Mouse (Mus musculus) neural tube, embryonic 15.5 days (tissue): ENCODE results near the gene Rfwd3. TPM values are rescaled to one million over a fixed set of nuclear protein-coding genes. Genes with fewer than 3 reads are reported as not detected.
"Not testable (repeated sequence)": the region's sequence is repeated elsewhere in the genome, so short reads cannot be mapped to it uniquely, and the experiment has no call there.

Source experiments
- ATAC-seq: fragments of 200-750 bp; cut with Nextera tagmentation; 2 replicates; pipeline ENCODE4 v1.8.0; 2017; ENCODE audit warnings: mild to moderate bottlenecking, moderate TSS enrichment, moderate library complexity; ENCODE audit not compliant: low FRiP score
- H3K27ac ChIP-seq: fragments of 300-500 bp; sonication (generic); replicated peaks from 2 replicates; pipeline ENCODE4 v1.5.1; 2015; ENCODE audit warnings: mild to moderate bottlenecking, inconsistent platforms
- H3K27me3 ChIP-seq: fragments of 300-500 bp; sonication (generic); replicated peaks from 2 replicates; pipeline ENCODE4 v1.6.1; 2015; ENCODE audit warnings: inconsistent platforms
- H3K36me3 ChIP-seq: fragments of 300-500 bp; sonication (generic); 2 replicates; pipeline ENCODE4 v1.6.1; 2015; ENCODE audit warnings: inconsistent platforms
- H3K4me1 ChIP-seq: fragments of 300-500 bp; sonication (generic); 2 replicates; pipeline ENCODE4 v1.6.1; 2015; ENCODE audit warnings: inconsistent platforms
- H3K4me2 ChIP-seq: fragments of 300-500 bp; sonication (generic); 2 replicates; pipeline ENCODE4 v1.6.1; 2015; ENCODE audit warnings: inconsistent platforms, mild to moderate bottlenecking, moderate library complexity
- H3K4me3 ChIP-seq: fragments of 300-500 bp; sonication (generic); replicated peaks from 2 replicates; pipeline ENCODE4 v1.5.1; 2015; ENCODE audit warnings: mild to moderate bottlenecking, inconsistent platforms
- H3K9ac ChIP-seq: fragments of 300-500 bp; sonication (generic); replicated peaks from 2 replicates; pipeline ENCODE4 v1.6.1; 2015; ENCODE audit warnings: mild to moderate bottlenecking, inconsistent platforms
- H3K9me3 ChIP-seq: fragments of 300-500 bp; sonication (generic); replicated peaks from 2 replicates; pipeline ENCODE4 v1.6.1; 2016; ENCODE audit warnings: inconsistent platforms
- WGBS: fragments of 180-500 bp; shearing (Covaris S2); methylation state at CpG from one replicate; pipeline ENCODE4 v1.1.7; 2015; ENCODE audit warnings: mixed read lengths; 5-methylcytosine and 5-hydroxymethylcytosine counted together
- polyA plus RNA-seq: library from polyadenylated mRNA; unstranded; fragments of >200 nt; fragmentation: Nextera tagmentation; extraction: Ambion mirVana; gene quantifications from 2 replicates; pipeline ENCODE4 v1.2.1, GENCODE M21; 2015

Gene Rfwd3
- polyA plus RNA-seq, 1 experiment from 2014 or later = 18.9 TPM

- not testable (repeated sequence) for H3K4me3 ChIP-seq, H3K27me3 ChIP-seq, H3K4me1 ChIP-seq, H3K36me3 ChIP-seq, ATAC-seq, H3K27ac ChIP-seq, H3K9ac ChIP-seq, H3K4me2 ChIP-seq, H3K9me3 ChIP-seq
- WGBS = 90% methylated on average over 15 of the region's 15 CpGs
Observed at GRCm38 (mm10) chr8:111310006-111310405, 10.0 kb upstream of the Rfwd3 start.

- H3K36me3 ChIP-seq = no peaks in the 10 kb centered on the region
- H3K27ac ChIP-seq = no peak overlapping the region
- 42% methylated on average over 5 of the region's 5 CpGs for WGBS
Observed at GRCm38 (mm10) chr8:111305031-111305730, 5.2 kb upstream of the Rfwd3 start.

GRCm38 (mm10) chr8:111304359-111304758, 4.3 kb upstream of the Rfwd3 start:
- H3K36me3 ChIP-seq = no peaks in the 10 kb centered on the region
- no peak overlapping the region for H3K4me2 ChIP-seq
- no peak overlapping the region for H3K9ac ChIP-seq
- 95% methylated on average over 3 of the region's 3 CpGs for WGBS
- H3K27me3 ChIP-seq = no peaks in the 10 kb centered on the region
- no peak overlapping the region for H3K27ac ChIP-seq
- no peaks in the 10 kb centered on the region for H3K9me3 ChIP-seq
- peaks cover 4% of the 10 kb centered on the region; the same call in 1 of the 2 replicates for H3K4me1 ChIP-seq
- no peak for ATAC-seq
- no peak overlapping the region for H3K4me3 ChIP-seq

More at GRCm38 (mm10) chr8:111305031-111305730, 5.2 kb upstream of the Rfwd3 start:
- H3K4me2 ChIP-seq = no peak overlapping the region
- H3K4me1 ChIP-seq = 0 out of 2 replicates have a peak, but pooled peaks cover 3% of the 10 kb centered on the region
- H3K4me3 ChIP-seq = no peak overlapping the region
- no peak overlapping the region for H3K9ac ChIP-seq
- H3K27me3 ChIP-seq = no peaks in the 10 kb centered on the region
- ATAC-seq = no peak
- H3K9me3 ChIP-seq = no peaks in the 10 kb centered on the region

GRCm38 (mm10) chr8:111303076-111303803, 3.2 kb upstream of the Rfwd3 start:
- not testable (repeated sequence) for H3K9ac ChIP-seq, H3K27ac ChIP-seq, H3K9me3 ChIP-seq, H3K4me3 ChIP-seq, H3K36me3 ChIP-seq, H3K27me3 ChIP-seq, ATAC-seq, H3K4me2 ChIP-seq
- H3K4me1 ChIP-seq = peaks cover 13% of the 10 kb centered on the region
- 73% methylated on average over 5 of the region's 5 CpGs for WGBS

- peak overlapping the region; percentile 96 for H3K4me3 ChIP-seq
Observed at GRCm38 (mm10) chr8:111300597-111301546, 850 bp upstream of the Rfwd3 start.

GRCm38 (mm10) chr8:111299363-111299820, 630 bp downstream of the Rfwd3 start:
- H3K4me3 ChIP-seq = peak overlapping the region; percentile 96
- under 1% methylated on average over 28 of the region's 28 CpGs for WGBS
- H3K36me3 ChIP-seq = peaks cover 8% of the 10 kb centered on the region
- no peak for ATAC-seq
- peak overlapping the region; percentile 77 for H3K4me2 ChIP-seq
- no peaks in the 10 kb centered on the region for H3K27me3 ChIP-seq
- peak overlapping the region; percentile 81 for H3K27ac ChIP-seq
- H3K9ac ChIP-seq = peak overlapping the region; percentile 84
- no peaks in the 10 kb centered on the region for H3K9me3 ChIP-seq
- peaks cover 20% of the 10 kb centered on the region for H3K4me1 ChIP-seq

More at GRCm38 (mm10) chr8:111300597-111301546, 850 bp upstream of the Rfwd3 start:
- peaks cover 5% of the 10 kb centered on the region for H3K36me3 ChIP-seq
- H3K4me2 ChIP-seq = peak overlapping the region; percentile 49
- no peak overlapping the region for H3K9ac ChIP-seq
- peaks cover 17% of the 10 kb centered on the region for H3K4me1 ChIP-seq
- no peaks in the 10 kb centered on the region for H3K9me3 ChIP-seq
- ATAC-seq = no peak
- no peak overlapping the region for H3K27ac ChIP-seq
- H3K27me3 ChIP-seq = no peaks in the 10 kb centered on the region
- 66% methylated on average over 11 of the region's 11 CpGs for WGBS

- Histone ChIP-seq H3K36me3 (peaks cover 16% of the 10 kb centered on the region), H3K9me3 (no peaks in the 10 kb centered on the region), H3K4me2 (no peak overlapping the region), H3K27me3 (no peaks in the 10 kb centered on the region), H3K4me1 (peaks cover 20% of the 10 kb centered on the region), H3K9ac (no peak overlapping the region), H3K4me3 (no peak overlapping the region), H3K27ac (no peak overlapping the region)
- WGBS = 97% methylated on average over 1 of the region's 1 CpGs
- ATAC-seq = no peak
Observed at GRCm38 (mm10) chr8:111298011-111298410, 2.0 kb downstream of the Rfwd3 start.

GRCm38 (mm10) chr8:111291733-111292132, 8.3 kb downstream of the Rfwd3 start:
- peaks cover 2% of the 10 kb centered on the region; the same call in 1 of the 2 replicates for H3K4me1 ChIP-seq
- no peaks in the 10 kb centered on the region for H3K27me3 ChIP-seq
- H3K27ac ChIP-seq = no peak overlapping the region
- no peaks in the 10 kb centered on the region for H3K9me3 ChIP-seq
- WGBS = 92% methylated on average over 7 of the region's 7 CpGs
- H3K4me3 ChIP-seq = no peak overlapping the region
- no peak for ATAC-seq
- H3K36me3 ChIP-seq = peaks cover 58% of the 10 kb centered on the region
- H3K4me2 ChIP-seq = no peak overlapping the region
- no peak overlapping the region for H3K9ac ChIP-seq

GRCm38 (mm10) chr8:111290586-111290985, 9.4 kb downstream of the Rfwd3 start:
- Histone ChIP-seq H3K27me3 (no peaks in the 10 kb centered on the region), H3K9ac (no peak overlapping the region), H3K4me1 (peaks cover 2% of the 10 kb centered on the region; the same call in 1 of the 2 replicates), H3K4me2 (no peak overlapping the region), H3K36me3 (peaks cover 66% of the 10 kb centered on the region), H3K4me3 (no peak overlapping the region), H3K9me3 (no peaks in the 10 kb centered on the region), H3K27ac (no peak overlapping the region)
- 99% methylated on average over 7 of the region's 7 CpGs for WGBS
- ATAC-seq = no peak

- H3K27me3 ChIP-seq = no peaks in the 10 kb centered on the region
- H3K9ac ChIP-seq = no peak overlapping the region
- no peak overlapping the region for H3K4me2 ChIP-seq
- H3K4me3 ChIP-seq = no peak overlapping the region
- 92% methylated on average over 4 of the region's 4 CpGs for WGBS
- H3K36me3 ChIP-seq = peaks cover 72% of the 10 kb centered on the region
- no peak overlapping the region for H3K27ac ChIP-seq
- ATAC-seq = no peak
- H3K4me1 ChIP-seq = no peaks in the 10 kb centered on the region
- H3K9me3 ChIP-seq = no peaks in the 10 kb centered on the region
Observed at GRCm38 (mm10) chr8:111285603-111286002, 14.4 kb downstream of the Rfwd3 start.

- Histone ChIP-seq H3K4me3 (no peak overlapping the region), H3K9me3 (no peaks in the 10 kb centered on the region), H3K4me2 (no peak overlapping the region), H3K36me3 (peaks cover 74% of the 10 kb centered on the region), H3K9ac (no peak overlapping the region), H3K27ac (no peak overlapping the region), H3K4me1 (no peaks in the 10 kb centered on the region), H3K27me3 (no peaks in the 10 kb centered on the region)
- no peak for ATAC-seq
- 92% methylated on average over 3 of the region's 3 CpGs for WGBS
Observed at GRCm38 (mm10) chr8:111282093-111282492, 17.9 kb downstream of the Rfwd3 start.
